Mouse (Mus musculus): Measurements from ENCODE around the gene Hoxd4. TPM values are rescaled to one million over a fixed set of nuclear protein-coding genes. Genes with fewer than 3 reads are reported as not detected.
A peak's percentile ranks its signal among the peaks of the same experiment; 100 is the strongest.

Gene Hoxd4
- polyA plus RNA-seq, 1 experiment from 2014 or later, result 4.7 TPM

- peak overlapping the region; percentile 75 for H3K4me2 ChIP-seq (ENCODE audit: low read depth, low read length)
- peak overlapping the region; percentile 77 for H3K4me3 ChIP-seq (ENCODE audit: low read depth, low read length)
- peak overlapping the region; percentile 56 for H3K9ac ChIP-seq (replicated peaks; ENCODE audit: low read depth, low read length)
- H3K4me1 ChIP-seq (ENCODE audit: control insufficient read depth, insufficient read depth, low read length), result peaks cover 39% of the 10 kb centered on the region
- no peak for ATAC-seq (ENCODE audit: low read depth)
- no peaks in the 10 kb centered on the region for H3K9me3 ChIP-seq (ENCODE audit: control insufficient read depth, low read length)
- WGBS, result 11% methylated on average over 7 of the region's 7 CpGs
- H3K27ac ChIP-seq (ENCODE audit: low read depth, low read length), result peak overlapping the region; percentile 73
- H3K36me3 ChIP-seq (ENCODE audit: control insufficient read depth, insufficient read depth, low read length), result no peaks in the 10 kb centered on the region
- no peaks in the 10 kb centered on the region for H3K27me3 ChIP-seq (ENCODE audit: control insufficient read depth, insufficient read depth, low read length)
Observed at GRCm38 (mm10) chr2:74707599-74707998, 4.1 kb upstream of the Hoxd4 start.

- Histone ChIP-seq H3K4me2 (ENCODE audit: low read depth, low read length) (peak overlapping the region; percentile 75), H3K9me3 (ENCODE audit: control insufficient read depth, low read length) (no peaks in the 10 kb centered on the region), H3K27me3 (ENCODE audit: control insufficient read depth, insufficient read depth, low read length) (no peaks in the 10 kb centered on the region), H3K4me1 (ENCODE audit: control insufficient read depth, insufficient read depth, low read length) (peaks cover 33% of the 10 kb centered on the region), H3K27ac (ENCODE audit: low read depth, low read length) (peak overlapping the region; percentile 75), H3K9ac (replicated peaks; ENCODE audit: low read depth, low read length) (peak overlapping the region; percentile 52), H3K4me3 (ENCODE audit: low read depth, low read length) (peak overlapping the region; percentile 26), H3K36me3 (ENCODE audit: control insufficient read depth, insufficient read depth, low read length) (no peaks in the 10 kb centered on the region)
- WGBS, result 11% methylated on average over 4 of the region's 4 CpGs
- ATAC-seq (ENCODE audit: low read depth), result no peak
Observed at GRCm38 (mm10) chr2:74708676-74709075, 3.1 kb upstream of the Hoxd4 start.

GRCm38 (mm10) chr2:74709465-74710419 lies 2.0 kb upstream of the Hoxd4 start:
- H3K27ac ChIP-seq (ENCODE audit: low read depth, low read length), result peak overlapping the region; percentile 100

GRCm38 (mm10) chr2:74710929-74711543 lies 693 bp upstream of the Hoxd4 start:
- no peak for ATAC-seq (ENCODE audit: low read depth)
- peak overlapping the region; percentile 99 for H3K4me3 ChIP-seq (ENCODE audit: low read depth, low read length)
- H3K4me1 ChIP-seq (ENCODE audit: control insufficient read depth, insufficient read depth, low read length), result peaks cover 34% of the 10 kb centered on the region
- peak overlapping the region; percentile 75 for H3K4me2 ChIP-seq (ENCODE audit: low read depth, low read length)
- WGBS, result 0% methylated on average over 16 of the region's 16 CpGs
- H3K9me3 ChIP-seq (ENCODE audit: control insufficient read depth, low read length), result no peaks in the 10 kb centered on the region
- H3K36me3 ChIP-seq (ENCODE audit: control insufficient read depth, insufficient read depth, low read length), result no peaks in the 10 kb centered on the region
- H3K9ac ChIP-seq (replicated peaks; ENCODE audit: low read depth, low read length), result peak overlapping the region; percentile 100
- H3K27ac ChIP-seq (ENCODE audit: low read depth, low read length), result peak overlapping the region; percentile 100
- no peaks in the 10 kb centered on the region for H3K27me3 ChIP-seq (ENCODE audit: control insufficient read depth, insufficient read depth, low read length)

More at GRCm38 (mm10) chr2:74709465-74710419, 2.0 kb upstream of the Hoxd4 start:
- H3K9ac ChIP-seq (replicated peaks; ENCODE audit: low read depth, low read length), result peak overlapping the region; percentile 100
- peaks cover 29% of the 10 kb centered on the region for H3K4me1 ChIP-seq (ENCODE audit: control insufficient read depth, insufficient read depth, low read length)
- no peaks in the 10 kb centered on the region for H3K9me3 ChIP-seq (ENCODE audit: control insufficient read depth, low read length)
- no peaks in the 10 kb centered on the region for H3K27me3 ChIP-seq (ENCODE audit: control insufficient read depth, insufficient read depth, low read length)
- H3K4me2 ChIP-seq (ENCODE audit: low read depth, low read length), result peak overlapping the region; percentile 75
- H3K36me3 ChIP-seq (ENCODE audit: control insufficient read depth, insufficient read depth, low read length), result no peaks in the 10 kb centered on the region
- ATAC-seq (ENCODE audit: low read depth), result no peak
- H3K4me3 ChIP-seq (ENCODE audit: low read depth, low read length), result peak overlapping the region; percentile 99; the same call in 1 of the 2 replicates
- 13% methylated on average over 5 of the region's 5 CpGs for WGBS

GRCm38 (mm10) chr2:74713239-74714150 lies 1.8 kb downstream of the Hoxd4 start:
- WGBS, result 2% methylated on average over 19 of the region's 19 CpGs
- peak overlapping the region; percentile 99 for H3K4me3 ChIP-seq (ENCODE audit: low read depth, low read length)
- no peak for ATAC-seq (ENCODE audit: low read depth)
- no peaks in the 10 kb centered on the region for H3K27me3 ChIP-seq (ENCODE audit: control insufficient read depth, insufficient read depth, low read length)
- peak overlapping the region; percentile 75 for H3K4me2 ChIP-seq (ENCODE audit: low read depth, low read length)
- H3K9me3 ChIP-seq (ENCODE audit: control insufficient read depth, low read length), result no peaks in the 10 kb centered on the region
- peak overlapping the region; percentile 100 for H3K27ac ChIP-seq (ENCODE audit: low read depth, low read length)
- peaks cover 51% of the 10 kb centered on the region for H3K4me1 ChIP-seq (ENCODE audit: control insufficient read depth, insufficient read depth, low read length)
- H3K9ac ChIP-seq (replicated peaks; ENCODE audit: low read depth, low read length), result peak overlapping the region; percentile 100
- H3K36me3 ChIP-seq (ENCODE audit: control insufficient read depth, insufficient read depth, low read length), result no peaks in the 10 kb centered on the region

GRCm38 (mm10) chr2:74714156-74714789 lies 2.5 kb downstream of the Hoxd4 start:
- no peak for ATAC-seq (ENCODE audit: low read depth)
- no peaks in the 10 kb centered on the region for H3K36me3 ChIP-seq (ENCODE audit: control insufficient read depth, insufficient read depth, low read length)
- H3K27me3 ChIP-seq (ENCODE audit: control insufficient read depth, insufficient read depth, low read length), result no peaks in the 10 kb centered on the region
- WGBS, result 2% methylated on average over 18 of the region's 18 CpGs
- peak overlapping the region; percentile 100 for H3K9ac ChIP-seq (replicated peaks; ENCODE audit: low read depth, low read length)
- H3K4me3 ChIP-seq (ENCODE audit: low read depth, low read length), result peak overlapping the region; percentile 99
- H3K9me3 ChIP-seq (ENCODE audit: control insufficient read depth, low read length), result no peaks in the 10 kb centered on the region
- H3K4me1 ChIP-seq (ENCODE audit: control insufficient read depth, insufficient read depth, low read length), result peaks cover 53% of the 10 kb centered on the region
- H3K4me2 ChIP-seq (ENCODE audit: low read depth, low read length), result peak overlapping the region; percentile 75
- peak overlapping the region; percentile 100 for H3K27ac ChIP-seq (ENCODE audit: low read depth, low read length)

GRCm38 (mm10) chr2:74714881-74715280 lies 3.2 kb downstream of the Hoxd4 start:
- Histone ChIP-seq H3K4me3 (ENCODE audit: low read depth, low read length) (peak overlapping the region; percentile 99), H3K4me1 (ENCODE audit: control insufficient read depth, insufficient read depth, low read length) (peaks cover 53% of the 10 kb centered on the region), H3K4me2 (ENCODE audit: low read depth, low read length) (peak overlapping the region; percentile 75), H3K27ac (ENCODE audit: low read depth, low read length) (peak overlapping the region; percentile 100), H3K36me3 (ENCODE audit: control insufficient read depth, insufficient read depth, low read length) (no peaks in the 10 kb centered on the region), H3K27me3 (ENCODE audit: control insufficient read depth, insufficient read depth, low read length) (no peaks in the 10 kb centered on the region), H3K9me3 (ENCODE audit: control insufficient read depth, low read length) (no peaks in the 10 kb centered on the region), H3K9ac (replicated peaks; ENCODE audit: low read depth, low read length) (peak overlapping the region; percentile 100)
- ATAC-seq (ENCODE audit: low read depth), result peak; percentile 85
- under 1% methylated on average over 14 of the region's 14 CpGs for WGBS
